Mouse (Mus musculus): Measurements from ENCODE around the gene Mbd3.

Gene Mbd3

DNA sequence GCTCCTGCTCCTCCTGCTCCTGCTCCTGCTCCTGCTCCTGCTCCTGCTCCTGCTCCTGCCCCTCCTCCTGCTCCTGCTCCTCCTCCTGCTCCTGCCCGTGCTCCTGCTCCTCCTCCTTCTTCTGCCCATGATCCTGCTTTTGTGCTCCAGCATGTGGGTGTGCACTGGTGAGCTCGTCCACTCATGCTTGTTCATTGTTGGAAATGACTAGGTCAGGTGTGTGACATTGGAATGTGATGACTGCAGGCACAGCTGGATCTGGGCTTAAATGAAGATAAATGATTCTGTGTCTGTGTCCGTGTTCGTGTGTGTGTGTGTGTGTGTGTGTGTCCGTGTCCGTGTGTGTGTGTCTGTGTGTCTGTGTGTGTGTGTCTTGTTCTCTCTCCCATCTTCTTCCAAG lies 31.0 kb downstream of the Mbd3 start:
- DNase-seq = no peak

DNA sequence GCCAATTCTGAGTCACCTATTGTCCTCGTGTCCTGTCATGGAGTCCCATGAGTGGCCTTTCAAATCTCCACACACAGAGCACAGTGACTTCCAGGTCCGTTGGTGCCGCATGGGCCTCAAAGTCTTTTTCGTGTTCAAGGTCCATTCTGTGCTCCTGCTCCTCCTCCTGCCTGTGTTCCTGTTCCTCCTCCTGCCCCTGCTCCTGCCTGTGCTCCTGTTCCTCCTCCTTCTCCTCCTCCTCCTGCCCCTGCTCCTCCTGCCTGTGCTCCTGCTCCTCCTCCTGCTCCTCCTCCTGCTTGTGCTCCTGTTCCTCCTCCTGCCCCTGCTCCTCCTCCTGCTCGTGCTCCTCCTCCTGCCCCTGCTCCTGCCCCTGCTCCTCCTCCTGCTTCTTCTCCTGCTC lies 31.4 kb downstream of the Mbd3 start:
- DNase-seq = no peak

GRCm38 (mm10) chr10:80365736-80366135 lies 33.6 kb downstream of the Mbd3 start:
- DNase-seq = no peak

- no peak for DNase-seq
Observed at GRCm38 (mm10) chr10:80363734-80364133, 35.6 kb downstream of the Mbd3 start.

DNA sequence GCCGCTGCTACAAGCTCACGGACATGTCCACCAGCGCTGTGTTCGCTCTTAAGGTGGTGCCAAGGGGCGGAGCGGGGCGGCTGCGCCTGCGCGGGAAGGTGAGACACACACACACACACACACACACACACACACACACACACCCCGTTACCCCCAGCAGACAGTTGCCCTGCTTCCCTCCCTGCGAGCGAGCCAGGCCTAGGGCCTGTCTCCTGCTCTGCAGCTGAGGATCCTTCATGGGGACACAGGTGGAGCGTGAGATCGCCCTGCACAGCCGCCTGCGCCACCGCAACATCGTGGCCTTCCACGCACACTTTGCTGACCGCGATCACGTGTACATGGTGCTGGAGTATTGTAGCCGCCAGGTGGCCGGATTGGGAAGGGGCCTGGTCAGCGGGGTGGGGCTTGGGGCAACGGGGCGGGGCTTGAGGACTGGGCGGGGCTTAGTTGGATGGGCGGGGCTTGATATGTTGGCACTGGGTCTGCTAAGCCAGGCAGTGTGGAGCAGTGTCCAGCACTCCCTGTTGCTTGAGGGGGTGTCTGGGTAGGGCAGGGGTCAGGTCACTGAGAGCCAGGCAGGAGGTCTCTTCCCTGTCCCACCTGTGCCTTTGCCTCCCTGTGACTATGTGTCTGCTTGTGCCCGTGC lies 41.2 kb downstream of the Mbd3 start:
- DNase-seq = peak; percentile 87

DNA sequence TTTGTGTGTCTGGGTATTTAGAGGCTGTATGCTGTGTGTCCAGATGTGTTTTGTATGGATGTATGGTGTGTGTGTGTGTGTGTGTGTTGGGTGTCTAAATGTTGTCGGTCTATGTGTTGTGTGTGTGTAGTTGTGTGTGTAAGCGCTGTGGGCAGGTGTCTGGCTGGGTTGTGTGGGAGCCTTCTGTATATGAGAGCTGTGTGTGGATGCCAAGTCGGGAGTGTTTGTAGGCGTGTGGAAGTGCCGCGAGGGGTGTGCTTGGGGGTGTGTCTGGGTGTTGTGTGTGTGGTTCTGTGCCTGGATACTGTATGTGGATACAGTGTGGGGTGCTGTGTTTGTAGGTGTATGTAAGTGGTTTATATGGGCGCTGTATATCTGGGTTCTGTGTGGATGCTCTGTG lies 42.0 kb downstream of the Mbd3 start:
- DNase-seq = peak; percentile 67

GRCm38 (mm10) chr10:80356737-80357136 lies 42.6 kb downstream of the Mbd3 start:
- no peak for DNase-seq

DNA sequence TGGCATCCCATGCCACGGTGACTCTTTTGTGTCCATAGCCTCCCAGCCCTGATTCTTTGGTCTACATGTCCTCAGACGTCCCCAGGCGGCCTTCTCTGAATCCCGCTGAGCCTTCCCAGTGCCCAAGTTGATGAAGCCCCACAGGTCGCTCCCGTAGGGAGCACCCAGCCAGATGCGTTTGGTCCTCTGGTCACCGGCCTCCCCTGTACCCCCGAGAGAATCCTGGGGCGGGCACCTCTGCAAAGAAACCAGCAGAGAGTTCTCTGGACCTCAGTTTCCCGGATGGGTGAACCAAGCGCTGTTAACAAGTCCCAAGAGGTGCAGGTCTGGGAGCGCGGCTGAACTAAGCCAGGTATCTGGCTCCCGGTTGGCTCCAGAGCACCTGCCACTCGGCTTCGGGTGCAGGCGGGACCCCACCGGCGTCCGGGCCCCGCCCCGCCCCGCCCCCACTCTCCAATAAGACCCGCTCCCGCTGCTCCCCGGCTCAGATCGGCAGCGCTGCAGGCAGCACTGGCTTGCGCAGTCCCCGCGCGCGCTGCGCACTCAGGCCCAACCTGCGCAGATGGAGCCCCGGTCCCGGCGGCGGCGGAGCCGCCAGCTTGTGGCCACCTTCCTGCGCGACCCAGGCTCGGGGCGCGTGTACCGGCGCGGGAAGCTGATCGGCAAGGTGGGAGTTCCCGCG lies 43.2 kb downstream of the Mbd3 start, which contains the start of gene Plk5:
Gene Plk5 (plus strand): TSS at position 459 of the 682 bp plus-strand sequence.
- DNase-seq = peak; percentile 84

- peak; percentile 88 for DNase-seq
Observed at GRCm38 (mm10) chr10:80355431-80355830, 43.9 kb downstream of the Mbd3 start.

DNA sequence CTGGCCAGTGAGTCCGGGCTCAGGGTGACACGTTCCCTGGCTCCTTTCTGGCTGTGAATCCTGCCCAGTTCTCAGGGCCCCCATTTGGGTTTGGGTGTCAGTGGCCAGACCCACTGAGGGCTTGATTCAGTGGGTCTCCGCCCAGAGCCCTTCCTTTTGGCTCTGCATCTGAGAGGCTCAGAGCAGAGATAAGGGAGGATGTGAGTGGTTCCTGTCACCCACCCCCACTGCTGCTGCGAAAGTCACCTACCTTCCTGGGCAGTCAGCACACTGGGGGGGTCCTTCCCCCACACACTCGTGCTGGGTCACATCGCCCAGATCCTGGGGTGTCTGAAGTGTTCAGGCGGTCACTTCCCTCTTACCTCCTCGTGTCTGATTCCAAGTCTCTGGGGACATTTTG lies 46.6 kb downstream of the Mbd3 start:
- no peak for DNase-seq

GRCm38 (mm10) chr10:80351896-80352295 lies 47.5 kb downstream of the Mbd3 start:
- DNase-seq = peak; percentile 42

- peak; percentile 78 for DNase-seq
Observed at GRCm38 (mm10) chr10:80350292-80350691, 49.1 kb downstream of the Mbd3 start.

GRCm38 (mm10) chr10:80348981-80349380 lies 50.4 kb downstream of the Mbd3 start:
- DNase-seq = peak; percentile 66

GRCm38 (mm10) chr10:80348244-80348781 lies 51.0 kb downstream of the Mbd3 start, which contains the start of gene Adamtsl5:
TSS of gene Adamtsl5 (minus strand) at chr10:80348412.
- peak; percentile 64 for DNase-seq

DNA sequence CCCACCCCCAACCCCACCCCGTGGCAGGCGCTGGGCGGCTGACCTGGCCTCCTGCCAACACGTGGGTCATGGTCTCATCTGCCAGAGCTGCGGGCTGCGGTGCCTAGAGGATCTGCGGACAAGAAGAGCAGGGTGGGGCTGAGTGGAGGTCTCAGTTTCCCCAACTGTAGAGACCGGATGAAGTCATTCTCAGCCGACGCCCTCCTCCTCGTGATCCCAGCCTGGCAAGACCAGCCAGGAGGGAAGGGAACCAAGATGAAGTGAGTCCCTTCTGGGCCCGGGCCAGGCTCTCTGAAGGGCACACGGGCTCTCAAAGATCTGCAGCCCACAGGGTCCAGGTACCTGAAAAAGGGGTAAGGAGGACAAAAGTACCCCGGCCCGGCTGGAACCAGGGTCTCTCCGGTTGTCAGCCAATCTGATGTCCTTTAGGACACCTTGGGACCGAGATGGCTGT lies 51.8 kb downstream of the Mbd3 start:
- DNase-seq = peak; percentile 45

GRCm38 (mm10) chr10:80345929-80346328 lies 53.4 kb downstream of the Mbd3 start:
- peak; percentile 20 for DNase-seq

GRCm38 (mm10) chr10:80345122-80345521 lies 54.2 kb downstream of the Mbd3 start:
- peak; percentile 24 for DNase-seq

- peak; percentile 19 for DNase-seq
Observed at GRCm38 (mm10) chr10:80344131-80344661, 55.2 kb downstream of the Mbd3 start.

DNA sequence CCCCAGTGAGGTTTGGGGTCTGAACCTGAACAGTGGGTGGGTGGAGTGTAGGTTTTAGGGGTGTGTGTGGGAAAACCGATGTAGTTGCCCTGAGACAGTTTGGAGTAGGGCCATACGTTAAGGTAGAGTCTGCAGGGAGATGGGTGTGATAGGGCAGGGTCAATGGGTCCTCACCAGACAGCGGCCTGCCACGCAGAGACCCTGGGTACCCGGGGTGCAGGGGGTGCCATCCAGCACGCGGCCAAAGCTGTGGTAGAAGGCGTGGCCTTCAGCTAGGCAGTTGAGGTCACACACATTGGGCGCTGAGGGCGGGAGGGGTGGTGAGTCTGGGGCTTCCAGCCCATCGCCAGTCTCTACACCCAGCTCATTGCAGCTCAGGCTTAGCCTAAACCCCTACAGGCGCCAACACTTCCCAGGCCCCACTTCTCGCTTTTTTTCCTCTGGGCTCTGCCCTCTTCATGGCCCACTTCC lies 55.9 kb downstream of the Mbd3 start:
- no peak for DNase-seq

- no peak for DNase-seq
Observed at GRCm38 (mm10) chr10:80342749-80343424, 56.5 kb downstream of the Mbd3 start.
